Mouse (Mus musculus) spleen, embryonic (tissue): ENCODE results near the gene E130114P18Rik.

ENCODE experiments used
- CTCF ChIA-PET: fragments of 350-600 bp; sonication (Branson Sonifier 250); formaldehyde crosslinking; loops from one replicate; lab custom pipeline; 2022; lab: Charles Lee

Gene E130114P18Rik

GRCm38 (mm10) chr4:97777706-97778176, at the start of gene E130114P18Rik:
Gene E130114P18Rik (minus strand): TSS chr4:97778078.
- CTCF ChIA-PET: no interaction called here

DNA sequence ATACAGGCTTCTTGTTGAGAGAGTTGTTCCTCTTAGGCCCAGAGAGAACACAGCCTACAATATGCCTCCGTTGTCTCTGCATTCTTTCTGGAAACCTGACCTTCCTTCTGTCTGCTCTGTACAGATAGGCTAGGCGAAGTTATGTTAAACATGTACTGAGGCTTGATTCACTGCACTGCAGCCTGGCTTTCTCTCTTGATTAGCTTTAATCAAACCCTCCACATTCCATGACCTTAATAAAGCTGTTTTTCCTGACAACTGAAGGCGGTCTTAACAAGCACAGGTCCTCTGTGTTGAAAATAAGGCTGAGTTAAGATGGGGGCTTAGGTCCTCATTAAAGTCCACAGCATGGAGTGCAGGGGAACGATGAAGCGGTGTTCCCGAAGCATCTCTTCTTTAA, 49.2 kb upstream of the E130114P18Rik start:
- CTCF ChIA-PET: no interaction called here

DNA sequence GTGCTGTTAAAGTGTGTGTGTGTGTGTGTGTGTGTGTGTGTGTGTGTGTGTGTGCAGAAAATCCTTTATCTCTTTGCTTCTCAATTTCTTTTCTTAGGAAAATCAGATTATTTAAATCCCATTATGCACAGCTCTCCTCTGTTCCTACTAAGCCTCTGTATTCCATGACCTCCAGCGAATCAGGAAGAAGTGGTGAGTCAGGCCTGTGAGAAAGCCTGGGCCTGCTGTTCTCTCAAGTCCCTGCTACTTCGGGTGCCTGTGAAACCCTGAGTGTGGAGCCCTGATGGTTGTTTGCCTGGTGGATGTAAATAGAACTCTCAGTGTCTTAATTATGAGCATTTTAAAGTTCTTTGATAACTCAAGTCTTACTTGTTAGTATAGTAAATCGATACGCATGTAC, 48.0 kb upstream of the E130114P18Rik start:
- CTCF ChIA-PET: no interaction called here

- CTCF ChIA-PET: no interaction called here
These were observed 47.6 kb upstream of the E130114P18Rik start for GRCm38 (mm10) chr4:97825432-97825831.

DNA sequence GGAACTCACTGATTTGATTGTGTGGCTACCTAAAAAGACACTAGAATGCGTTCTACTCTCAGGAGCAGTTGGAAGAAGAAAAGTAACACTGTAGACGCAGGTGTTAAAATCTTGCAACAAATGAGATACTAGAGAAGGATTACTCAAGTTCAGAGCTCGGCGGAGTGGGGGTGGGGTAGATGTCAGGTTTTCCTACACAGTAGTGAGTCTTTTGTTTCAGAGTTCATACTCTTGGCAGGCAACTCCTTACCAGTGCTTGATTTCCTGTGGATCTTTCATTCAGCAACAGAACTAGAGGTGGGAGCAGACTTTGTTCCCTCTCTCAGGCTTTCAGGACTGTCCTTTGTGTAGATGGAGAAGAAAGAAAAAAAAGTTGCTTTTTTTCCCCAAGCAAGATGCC, 46.6 kb upstream of the E130114P18Rik start:
- CTCF ChIA-PET: no interaction called here

DNA sequence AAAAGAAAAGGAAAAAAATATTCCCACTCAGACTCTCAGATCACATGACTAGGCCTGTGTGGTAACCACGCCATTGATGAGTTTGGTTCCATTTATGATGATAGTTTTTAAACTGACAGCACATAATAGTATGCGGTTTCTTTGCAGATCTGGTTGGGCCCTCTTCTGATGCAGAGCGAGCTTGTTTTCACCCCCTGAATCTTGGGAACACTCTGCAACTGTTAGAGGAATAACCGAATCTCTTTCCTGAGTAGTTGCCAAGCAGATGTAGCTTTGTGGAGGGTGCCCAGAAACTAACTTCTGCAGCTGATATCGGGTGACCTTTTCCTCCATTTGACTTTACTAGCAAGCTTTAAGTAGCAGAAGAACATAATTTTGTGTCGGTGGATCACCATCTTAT, 45.6 kb upstream of the E130114P18Rik start:
- CTCF ChIA-PET: no interaction called here

DNA sequence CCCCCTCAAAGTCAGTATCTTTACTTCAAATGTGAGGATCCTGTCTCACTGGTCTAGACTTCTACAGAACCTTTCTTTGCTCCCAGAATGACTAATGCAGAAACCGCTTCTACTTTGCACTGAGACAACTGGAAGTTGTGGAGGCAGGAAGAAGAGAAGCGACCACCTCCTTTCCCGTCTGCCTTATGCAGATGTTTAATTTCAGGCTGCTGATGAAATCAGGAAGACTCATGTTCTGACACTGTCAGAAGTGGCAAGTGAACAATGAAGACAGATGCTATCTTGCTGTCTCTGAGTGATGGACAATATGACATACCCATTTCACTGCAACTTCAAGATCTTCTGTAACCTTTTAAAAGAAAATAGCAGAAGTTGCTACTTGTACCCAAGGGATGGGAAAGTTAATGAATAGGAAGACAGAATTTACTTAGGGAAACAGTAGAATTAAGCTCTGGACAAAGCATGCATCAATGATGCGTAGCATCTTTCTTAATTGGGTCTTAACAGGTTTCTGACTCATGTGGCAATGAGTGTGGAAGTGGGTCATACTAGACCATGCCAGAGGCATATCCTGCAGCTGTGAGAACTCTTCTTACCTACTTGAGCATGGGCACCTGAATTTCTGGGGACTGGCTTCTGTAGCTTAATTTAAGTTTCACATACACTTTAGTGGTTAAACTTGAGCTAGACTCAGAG, 43.8 kb upstream of the E130114P18Rik start:
- CTCF ChIA-PET: no interaction called here

- CTCF ChIA-PET: no interaction called here
These were observed 42.8 kb upstream of the E130114P18Rik start for GRCm38 (mm10) chr4:97820474-97821259.

- CTCF ChIA-PET: no interaction called here
These were observed 41.2 kb upstream of the E130114P18Rik start for GRCm38 (mm10) chr4:97819101-97819500.

- CTCF ChIA-PET: no interaction called here
These were observed 40.6 kb upstream of the E130114P18Rik start for GRCm38 (mm10) chr4:97818498-97818897.

GRCm38 (mm10) chr4:97817741-97818140, 39.9 kb upstream of the E130114P18Rik start:
- CTCF ChIA-PET: no interaction called here

DNA sequence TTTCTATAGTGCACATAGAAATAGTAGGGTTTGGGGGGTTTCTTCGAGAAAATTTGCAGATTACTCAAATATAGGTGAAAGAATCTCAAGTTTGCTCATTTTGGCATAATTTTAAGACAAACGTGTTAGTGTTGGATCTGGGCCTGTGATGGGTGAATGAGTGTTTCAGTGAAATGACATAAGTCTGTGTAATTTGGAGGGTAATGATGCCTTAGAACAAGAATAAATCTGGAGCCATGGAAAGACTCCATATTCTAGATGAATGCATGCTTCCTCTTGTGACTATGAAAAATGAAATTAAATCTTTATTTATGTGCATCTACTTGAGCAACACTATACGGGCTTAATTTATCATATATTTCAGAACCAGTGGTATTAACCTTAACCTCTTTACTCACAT, 38.9 kb upstream of the E130114P18Rik start:
- CTCF ChIA-PET: no interaction called here

DNA sequence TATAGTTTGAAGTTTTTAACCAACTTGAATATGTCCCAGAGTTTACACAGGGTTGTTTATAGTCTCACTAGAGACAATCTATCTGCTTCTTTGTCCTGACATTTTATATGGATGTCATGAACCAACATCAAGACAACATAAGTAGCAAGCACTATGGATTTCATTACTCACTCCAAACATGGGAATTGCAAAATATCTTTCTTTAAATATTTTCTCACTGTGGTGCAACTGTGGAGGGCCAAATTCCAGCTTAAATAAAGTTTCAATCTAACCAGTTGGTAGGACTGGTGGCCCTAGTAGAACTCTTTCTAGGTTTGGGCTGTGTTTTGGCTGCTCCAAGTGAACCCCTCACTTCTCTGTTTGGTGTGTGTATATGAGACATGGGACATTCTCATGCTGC, 38.1 kb upstream of the E130114P18Rik start:
- CTCF ChIA-PET: no interaction called here

DNA sequence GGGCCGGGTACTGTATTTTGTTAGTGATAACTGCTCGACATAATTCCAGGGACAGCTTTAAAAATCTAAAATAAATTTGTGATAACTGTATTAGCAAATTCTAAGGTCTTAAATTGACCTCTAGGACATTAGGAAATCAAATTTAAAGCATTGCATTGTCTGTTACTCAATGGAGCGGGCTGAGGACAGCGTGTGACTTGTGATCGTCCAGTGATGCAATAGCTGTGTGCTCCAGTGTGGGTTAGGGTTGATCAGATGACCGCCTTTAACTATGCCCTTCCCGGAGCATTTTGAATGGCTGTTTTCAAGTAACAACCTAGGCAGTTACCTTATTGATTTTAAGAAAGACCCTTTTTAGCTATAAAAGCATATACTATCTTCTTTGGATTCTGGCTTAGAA, 36.6 kb upstream of the E130114P18Rik start:
- CTCF ChIA-PET: no interaction called here

GRCm38 (mm10) chr4:97813996-97814395, 36.1 kb upstream of the E130114P18Rik start:
- CTCF ChIA-PET: no interaction called here

- CTCF ChIA-PET: no interaction called here
These were observed 35.2 kb upstream of the E130114P18Rik start for GRCm38 (mm10) chr4:97813035-97813434.

GRCm38 (mm10) chr4:97810348-97810939, 32.6 kb upstream of the E130114P18Rik start:
- CTCF ChIA-PET: no interaction called here

GRCm38 (mm10) chr4:97809582-97810295, 31.9 kb upstream of the E130114P18Rik start:
- CTCF ChIA-PET: no interaction called here

DNA sequence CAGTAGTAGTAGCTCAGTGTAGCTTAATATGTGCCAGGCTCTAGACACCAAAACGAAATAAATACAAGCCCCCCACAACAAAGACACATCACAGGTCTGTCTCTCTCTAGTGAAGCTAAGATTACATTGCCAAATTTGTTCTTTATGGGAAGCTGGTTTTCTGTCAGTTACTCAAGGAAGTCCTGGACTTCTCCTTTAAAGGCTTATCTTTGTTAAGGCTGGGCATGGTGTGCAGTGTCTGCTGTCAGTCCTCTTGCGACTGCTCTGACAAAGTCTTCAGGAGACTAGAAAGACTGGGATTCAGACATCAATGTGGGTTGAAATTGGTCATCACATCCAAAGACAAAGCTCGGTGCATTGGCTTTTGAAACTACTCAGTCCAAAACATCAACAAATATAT, 31.0 kb upstream of the E130114P18Rik start:
- CTCF ChIA-PET: no interaction called here

- CTCF ChIA-PET: no interaction called here
These were observed 29.0 kb upstream of the E130114P18Rik start for GRCm38 (mm10) chr4:97806924-97807323.

DNA sequence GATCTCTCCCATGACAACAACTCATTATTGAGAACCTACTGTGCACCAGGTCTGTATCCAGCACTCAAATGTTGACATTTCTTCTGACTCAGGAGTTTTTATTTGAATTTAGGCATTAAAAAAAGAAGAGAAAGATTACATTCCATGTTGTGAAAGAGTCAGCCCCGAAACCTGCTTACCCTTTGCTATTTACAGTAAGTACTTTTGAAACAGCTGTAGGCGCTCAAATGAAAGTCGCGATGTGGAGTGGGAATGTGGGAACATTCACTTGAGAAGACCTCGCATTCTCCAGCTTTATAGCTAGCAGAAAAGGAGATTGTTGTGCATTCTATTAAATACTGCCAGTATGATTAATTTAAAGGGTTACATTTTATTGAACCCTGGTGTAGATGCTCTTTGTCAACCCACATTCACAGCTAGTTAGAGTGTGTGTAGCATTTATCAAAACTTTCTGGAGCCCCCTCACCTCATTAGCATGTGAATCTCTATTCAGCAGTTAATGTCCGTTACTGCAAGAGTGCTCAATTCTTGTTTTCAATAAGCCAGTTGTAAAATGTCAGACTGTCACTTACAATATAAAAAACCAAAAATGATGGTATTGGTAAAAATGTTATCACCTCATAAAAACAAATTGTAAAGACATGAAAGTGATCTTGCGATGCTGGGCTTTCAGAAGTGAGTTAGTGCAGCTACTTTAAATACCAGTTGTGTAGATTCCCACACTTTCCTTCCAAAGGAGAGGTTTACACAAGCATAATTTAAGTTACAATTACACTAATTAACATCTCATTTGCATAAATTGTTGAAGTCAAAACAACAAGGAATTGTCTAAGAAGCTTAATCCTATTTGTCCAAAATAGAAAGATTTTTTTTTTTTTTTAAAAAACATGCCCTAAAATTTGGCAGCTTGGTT, 28.3 kb upstream of the E130114P18Rik start:
- CTCF ChIA-PET: no interaction called here
